Mouse (Mus musculus): ENCODE data around the gene Psg22.

- TF ChIP-seq POLR2A (IDR thresholded peaks at IDR 0.05; ENCODE audit: control insufficient read depth in 1 of 2, insufficient read depth in 1 of 2, low read depth in 1 of 2, low read length in 2 of 2, poor library complexity in 1 of 2) = no peak
- TF ChIP-seq CTCF (IDR thresholded peaks at IDR 0.05 in 2 of 3, conservative IDR thresholded peaks at IDR 0.05 in 1 of 3; ENCODE audit: control insufficient read depth in 1 of 3, insufficient read depth in 1 of 3, low read depth in 2 of 3, low read length in 3 of 3, poor library complexity in 1 of 3, severe bottlenecking in 1 of 3) = no peak
- TF ChIP-seq MAZ (IDR thresholded peaks at IDR 0.05; ENCODE audit: low read depth, low read length) = no peak
- no peak for TF ChIP-seq USF1 (IDR thresholded peaks at IDR 0.05; ENCODE audit: low read depth, low read length)
- no peak for TF ChIP-seq MEF2A (IDR thresholded peaks at IDR 0.05; ENCODE audit: extremely low read depth, insufficient replicate concordance, low read depth, low read length, poor library complexity, severe bottlenecking)
- TF ChIP-seq ZMIZ1 (IDR thresholded peaks at IDR 0.05; ENCODE audit: low read depth, low read length) = no peak
- no peak for TF ChIP-seq NELFE (IDR thresholded peaks at IDR 0.05; ENCODE audit: low read depth, low read length)
- no peak for TF ChIP-seq ZNF384 (IDR thresholded peaks at IDR 0.05; ENCODE audit: low read depth, low read length)
- no peak for TF ChIP-seq E2F4 (IDR thresholded peaks at IDR 0.05; ENCODE audit: borderline replicate concordance, low read depth, low read length)
- no peak for TF ChIP-seq TAL1 (IDR thresholded peaks at IDR 0.05; ENCODE audit: low read length)
- no peak for TF ChIP-seq SIN3A (IDR thresholded peaks at IDR 0.05; ENCODE audit: low read length)
- no peak for TF ChIP-seq POLR2AphosphoS2 (IDR thresholded peaks at IDR 0.05; ENCODE audit: low read length)
Measured at GRCm38 (mm10) chr7:18717790-18718189, at the start of gene Psg22.
